Mouse (Mus musculus) hindbrain, embryonic 11.5 days (tissue): Measurements from ENCODE around the gene Opa3. TPM values are rescaled to one million over a fixed set of nuclear protein-coding genes. Genes with fewer than 3 reads are reported as not detected.

ENCODE experiments used
- ATAC-seq: fragments of 200-750 bp; cut with Nextera tagmentation; 2 replicates; pipeline ENCODE4 v1.8.0; 2017; ENCODE audit warnings: mild to moderate bottlenecking, moderate TSS enrichment, moderate library complexity; ENCODE audit not compliant: low FRiP score
- DNase-seq: peaks from one replicate; pipeline ENCODE4 v3.0.0-alpha.2; 2015; ENCODE audit warnings: low spot score
- H3K27ac ChIP-seq: fragments of 300-500 bp; sonication (generic); 2 replicates; pipeline ENCODE4 v1.5.1; 2014; ENCODE audit warnings: mild to moderate bottlenecking, low read depth, low read length
- H3K27me3 ChIP-seq: fragments of 300-500 bp; sonication (generic); 2 replicates; pipeline ENCODE4 v1.6.1; 2014; ENCODE audit warnings: mild to moderate bottlenecking, low read length, moderate library complexity, mixed read lengths; ENCODE audit not compliant: control insufficient read depth, insufficient read depth
- H3K36me3 ChIP-seq: fragments of 300-500 bp; sonication (generic); 2 replicates; pipeline ENCODE4 v1.6.1; 2014; ENCODE audit warnings: mild to moderate bottlenecking, low read length, moderate library complexity, mixed read lengths; ENCODE audit not compliant: control insufficient read depth, insufficient read depth
- H3K4me1 ChIP-seq: fragments of 300-500 bp; sonication (generic); replicated peaks from 2 replicates; pipeline ENCODE4 v1.6.1; 2014; ENCODE audit warnings: low read length, mixed read lengths; ENCODE audit not compliant: control insufficient read depth, insufficient read depth
- H3K4me2 ChIP-seq: fragments of 300-500 bp; sonication (generic); replicated peaks from 2 replicates; pipeline ENCODE4 v1.6.1; 2014; ENCODE audit warnings: mild to moderate bottlenecking, low read depth, low read length
- H3K4me3 ChIP-seq: fragments of 300-500 bp; sonication (generic); 2 replicates; pipeline ENCODE4 v1.5.1; 2014; ENCODE audit warnings: low read depth, low read length
- H3K9ac ChIP-seq: fragments of 300-500 bp; sonication (generic); 2 replicates; pipeline ENCODE4 v1.6.1; 2014; ENCODE audit warnings: low read depth, low read length
- H3K9me3 ChIP-seq: fragments of 300-500 bp; sonication (generic); 2 replicates; pipeline ENCODE4 v1.6.1; 2016; ENCODE audit warnings: low read length; ENCODE audit not compliant: control insufficient read depth
- WGBS: fragments of 180-500 bp; shearing (Covaris S2); extraction: QIAGEN DNeasy Blood & Tissue Kit; methylation state at CpG from one replicate; pipeline ENCODE4 v1.1.7; 2014; 5-methylcytosine and 5-hydroxymethylcytosine counted together
- polyA plus RNA-seq: library from polyadenylated mRNA; unstranded; fragments of >200 nt; fragmentation: Nextera tagmentation; extraction: Ambion mirVana; gene quantifications from 2 replicates; pipeline ENCODE4 v1.2.1, GENCODE M21; 2014

The Opa3 gene
- 42.2 and 42.4 TPM in 2 replicates for polyA plus RNA-seq

GRCm38 (mm10) chr7:19227883-19228792 is at the start of gene Opa3:
TSS of gene Opa3 (plus strand) at chr7:19228334.
- DNase-seq (peak; percentile 100), ATAC-seq (peak; percentile 95)
- Histone ChIP-seq H3K4me1 (peaks cover 6% of the 10 kb centered on the region), H3K27me3 (no peaks in the 10 kb centered on the region), H3K27ac (peak within 1 kb of the TSS; percentile 98), H3K9me3 (no peaks in the 10 kb centered on the region), H3K4me3 (peak within 1 kb of the TSS; percentile 50), H3K4me2 (peak within 1 kb of the TSS; percentile 80), H3K36me3 (no peaks in the 10 kb centered on the region), H3K9ac (peak within 1 kb of the TSS; percentile 80)
- under 1% methylated on average over 89 of the region's 91 CpGs for WGBS

GRCm38 (mm10) chr7:19178443-19179092 is 49.6 kb upstream of the Opa3 start:
- Histone ChIP-seq H3K9me3 (no peaks in the 10 kb centered on the region), H3K9ac (no peak overlapping the region), H3K27me3 (peaks cover 41% of the 10 kb centered on the region), H3K36me3 (no peaks in the 10 kb centered on the region), H3K4me2 (peak overlapping the region; percentile 26), H3K4me1 (peaks cover 5% of the 10 kb centered on the region; the same call in 1 of the 2 replicates), H3K27ac (no peak overlapping the region), H3K4me3 (peak overlapping the region; percentile 12; the same call in 1 of the 2 replicates)
- DNase-seq, result peak; percentile 83
- 8% methylated on average over 26 of the region's 27 CpGs for WGBS
- ATAC-seq, result no peak

- Histone ChIP-seq H3K36me3 (no peaks in the 10 kb centered on the region), H3K4me3 (peak overlapping the region; percentile 16), H3K4me1 (peaks cover 5% of the 10 kb centered on the region; the same call in 1 of the 2 replicates), H3K9ac (no peak overlapping the region), H3K27me3 (peaks cover 41% of the 10 kb centered on the region), H3K9me3 (no peaks in the 10 kb centered on the region), H3K27ac (no peak overlapping the region), H3K4me2 (peak overlapping the region; percentile 26)
- ATAC-seq (no peak), DNase-seq (peak; percentile 80)
- WGBS, result 0% methylated on average over 31 of the region's 32 CpGs
Observed at GRCm38 (mm10) chr7:19179173-19179572, 49.0 kb upstream of the Opa3 start.

- no peak overlapping the region; the same call in 1 of the 2 replicates for H3K4me2 ChIP-seq
- H3K4me1 ChIP-seq, result peaks cover 5% of the 10 kb centered on the region; the same call in 1 of the 2 replicates
- peaks cover 41% of the 10 kb centered on the region for H3K27me3 ChIP-seq
- no peak overlapping the region for H3K9ac ChIP-seq
- H3K36me3 ChIP-seq, result no peaks in the 10 kb centered on the region
- DNase-seq (no peak), ATAC-seq (no peak)
- no peak overlapping the region for H3K27ac ChIP-seq
- 38% methylated on average over 6 of the region's 6 CpGs for WGBS
- H3K9me3 ChIP-seq, result no peaks in the 10 kb centered on the region
- no peak overlapping the region; the same call in 1 of the 2 replicates for H3K4me3 ChIP-seq
Observed at GRCm38 (mm10) chr7:19179936-19180335, 48.2 kb upstream of the Opa3 start.

GRCm38 (mm10) chr7:19180862-19181429 is 47.2 kb upstream of the Opa3 start:
- no peaks in the 10 kb centered on the region for H3K9me3 ChIP-seq
- H3K9ac ChIP-seq, result peak overlapping the region; percentile 42
- ATAC-seq (no peak), DNase-seq (peak; percentile 63)
- no peaks in the 10 kb centered on the region for H3K36me3 ChIP-seq
- peaks cover 5% of the 10 kb centered on the region; the same call in 1 of the 2 replicates for H3K4me1 ChIP-seq
- peak overlapping the region; percentile 39 for H3K4me3 ChIP-seq
- H3K27me3 ChIP-seq, result peaks cover 36% of the 10 kb centered on the region
- H3K27ac ChIP-seq, result no peak overlapping the region
- 1% methylated on average over 23 of the region's 27 CpGs for WGBS
- H3K4me2 ChIP-seq, result peak overlapping the region; percentile 55

GRCm38 (mm10) chr7:19184250-19184649 is 43.9 kb upstream of the Opa3 start:
- Histone ChIP-seq H3K36me3 (no peaks in the 10 kb centered on the region), H3K27ac (no peak overlapping the region), H3K9ac (no peak overlapping the region), H3K9me3 (no peaks in the 10 kb centered on the region), H3K4me2 (no peak overlapping the region), H3K4me1 (0 out of 2 replicates have a peak, but pooled peaks cover 3% of the 10 kb centered on the region), H3K4me3 (no peak overlapping the region), H3K27me3 (peaks cover 9% of the 10 kb centered on the region)
- WGBS, result 87% methylated on average over 2 of the region's 2 CpGs
- DNase-seq, result no peak
- no peak for ATAC-seq

- H3K9me3 ChIP-seq, result no peaks in the 10 kb centered on the region
- no peak overlapping the region for H3K9ac ChIP-seq
- DNase-seq, result no peak
- 82% methylated on average over 6 of the region's 6 CpGs for WGBS
- H3K4me1 ChIP-seq, result no peaks in the 10 kb centered on the region
- ATAC-seq, result no peak
- peaks cover 5% of the 10 kb centered on the region for H3K27me3 ChIP-seq
- no peak overlapping the region for H3K4me3 ChIP-seq
- H3K4me2 ChIP-seq, result no peak overlapping the region
- no peaks in the 10 kb centered on the region for H3K36me3 ChIP-seq
- no peak overlapping the region for H3K27ac ChIP-seq
Observed at GRCm38 (mm10) chr7:19184758-19185157, 43.4 kb upstream of the Opa3 start.

GRCm38 (mm10) chr7:19194676-19195075 is 33.5 kb upstream of the Opa3 start:
- no peak overlapping the region for H3K4me2 ChIP-seq
- DNase-seq (no peak), ATAC-seq (no peak)
- no peak overlapping the region for H3K9ac ChIP-seq
- H3K4me3 ChIP-seq, result no peak overlapping the region
- no peak overlapping the region for H3K27ac ChIP-seq
- H3K9me3 ChIP-seq, result no peaks in the 10 kb centered on the region
- H3K4me1 ChIP-seq, result no peaks in the 10 kb centered on the region
- WGBS, result 97% methylated on average over 4 of the region's 4 CpGs
- H3K27me3 ChIP-seq, result no peaks in the 10 kb centered on the region
- no peaks in the 10 kb centered on the region for H3K36me3 ChIP-seq
